Mouse (Mus musculus): Measurements from ENCODE around the gene Zc3hc1.

- TF ChIP-seq CTCF (IDR thresholded peaks at IDR 0.05; ENCODE audit: low read depth) (no peak), EP300 (IDR thresholded peaks at IDR 0.05; ENCODE audit: low read depth) (no peak)
Measured at GRCm38 (mm10) chr6:30432461-30433192, 41.8 kb upstream of the Zc3hc1 start.

Data from liver, postnatal 0 days (tissue).